Mouse (Mus musculus): ENCODE measurements around the gene Samd10. TPM values are rescaled to one million over a fixed set of nuclear protein-coding genes. Genes with fewer than 3 reads are reported as not detected.

Samd10 gene
- polyA plus RNA-seq, 1 experiment = 0.67 TPM

GRCm38 (mm10) chr2:181618761-181619495, 19.9 kb upstream of the Samd10 start:
- Histone ChIP-seq H3K4me2 (ENCODE audit: low read depth) (no peak overlapping the region), H3ac (ENCODE audit: control insufficient read depth, insufficient read length) (no peak overlapping the region), H3K79me2 (ENCODE audit: control insufficient read depth, insufficient read depth) (no peaks in the 10 kb centered on the region), H3K27me3 (ENCODE audit: control insufficient read depth, insufficient read depth, insufficient read length) (no peaks in the 10 kb centered on the region), H3K36me3 (ENCODE audit: control insufficient read depth, insufficient read depth) (peaks cover 31% of the 10 kb centered on the region), H3K4me3 (no peak overlapping the region)
- TF ChIP-seq E2F4 (IDR thresholded peaks at IDR 0.05; ENCODE audit: insufficient read depth) = no peak
- TF ChIP-seq MAX (IDR thresholded peaks at IDR 0.05; ENCODE audit: low read depth) = no peak
- no peak for TF ChIP-seq REST (IDR thresholded peaks at IDR 0.05; ENCODE audit: insufficient read depth, insufficient read length)
- TF ChIP-seq USF1 (IDR thresholded peaks at IDR 0.05; ENCODE audit: low read depth) = no peak
- TF ChIP-seq POLR2AphosphoS2 (IDR thresholded peaks at IDR 0.05; ENCODE audit: insufficient read length, low read depth) = no peak
- TF ChIP-seq CEBPB (IDR thresholded peaks at IDR 0.05; ENCODE audit: insufficient read depth, poor library complexity, severe bottlenecking) = no peak
- no peak for TF ChIP-seq MYOG (IDR thresholded peaks at IDR 0.05; ENCODE audit: control insufficient read depth in 1 of 3, insufficient read depth in 1 of 3, insufficient read length in 2 of 3, low read depth in 2 of 3)
- no peak for TF ChIP-seq TCF3 (IDR thresholded peaks at IDR 0.05; ENCODE audit: insufficient read length, low read depth)
- no peak for TF ChIP-seq TCF12 (IDR thresholded peaks at IDR 0.05; ENCODE audit: insufficient read depth, poor library complexity, severe bottlenecking)
- TF ChIP-seq POLR2A (IDR thresholded peaks at IDR 0.05; ENCODE audit: insufficient read length, low read depth) = no peak
- TF ChIP-seq SRF (IDR thresholded peaks at IDR 0.05; ENCODE audit: control insufficient read depth, insufficient read length, low read depth) = no peak

DNA sequence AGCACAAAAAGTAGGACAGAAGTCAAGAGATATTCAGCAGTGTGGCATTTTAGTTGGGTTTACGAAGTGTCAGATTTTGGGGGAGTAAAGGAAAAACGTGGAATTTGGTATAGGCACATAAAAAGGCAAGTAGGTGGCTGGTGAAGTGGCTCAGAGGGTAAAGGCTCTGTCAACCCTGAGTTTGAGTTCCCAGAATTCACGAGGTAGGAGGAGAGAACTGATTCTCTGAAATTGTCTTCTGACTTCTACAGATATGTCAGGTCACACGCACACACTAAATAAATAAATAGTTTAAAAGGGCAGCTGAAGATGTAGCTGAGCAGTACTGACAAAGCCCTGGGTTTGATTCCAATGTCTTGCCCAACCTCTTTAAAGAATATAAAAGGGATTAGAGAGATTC, 3.4 kb upstream of the Samd10 start:
- TF ChIP-seq POLR2AphosphoS2 (IDR thresholded peaks at IDR 0.05; ENCODE audit: insufficient read length, low read depth) (no peak), CEBPB (IDR thresholded peaks at IDR 0.05; ENCODE audit: insufficient read depth, poor library complexity, severe bottlenecking) (no peak), MYOG (IDR thresholded peaks at IDR 0.05; ENCODE audit: control insufficient read depth in 1 of 3, insufficient read depth in 1 of 3, insufficient read length in 2 of 3, low read depth in 2 of 3) (no peak), MYOD1 (IDR thresholded peaks at IDR 0.05; ENCODE audit: control insufficient read depth in 1 of 3, insufficient read length in 2 of 3, low read depth in 2 of 3) (no peak), POLR2A (IDR thresholded peaks at IDR 0.05; ENCODE audit: insufficient read length, low read depth) (no peak), TCF12 (IDR thresholded peaks at IDR 0.05; ENCODE audit: insufficient read depth, poor library complexity, severe bottlenecking) (no peak), USF1 (IDR thresholded peaks at IDR 0.05; ENCODE audit: low read depth) (no peak), SRF (IDR thresholded peaks at IDR 0.05; ENCODE audit: control insufficient read depth, insufficient read length, low read depth) (no peak), TCF3 (IDR thresholded peaks at IDR 0.05; ENCODE audit: insufficient read length, low read depth) (no peak), MAX (IDR thresholded peaks at IDR 0.05; ENCODE audit: low read depth) (no peak)
- Histone ChIP-seq H3K36me3 (ENCODE audit: control insufficient read depth, insufficient read depth) (no peaks in the 10 kb centered on the region), H3ac (ENCODE audit: control insufficient read depth, insufficient read length) (no peak overlapping the region), H3K79me2 (ENCODE audit: control insufficient read depth, insufficient read depth) (peaks cover 35% of the 10 kb centered on the region), H3K27me3 (ENCODE audit: control insufficient read depth, insufficient read depth, insufficient read length) (no peaks in the 10 kb centered on the region), H3K4me2 (ENCODE audit: low read depth) (peak overlapping the region; percentile 95), H3K4me3 (peak overlapping the region; percentile 87)

DNA sequence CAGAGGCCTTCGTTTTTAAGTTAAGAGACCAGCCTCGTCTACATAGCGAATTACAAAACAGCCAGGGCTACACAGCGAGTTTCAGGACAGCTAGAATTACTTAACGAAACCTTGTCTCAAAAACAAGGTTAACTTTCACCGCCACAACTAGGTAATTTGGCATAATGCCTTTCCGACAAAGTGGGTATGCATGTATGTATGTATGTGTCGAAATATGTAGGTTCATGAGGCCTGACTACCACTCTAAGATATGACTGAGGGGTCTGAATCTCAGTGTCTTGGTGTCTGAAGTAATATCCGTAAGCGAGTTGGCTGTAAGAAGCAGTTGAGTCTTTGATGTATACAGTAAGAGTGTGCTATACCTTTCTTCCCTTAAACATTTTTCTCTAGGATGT, 2.7 kb upstream of the Samd10 start:
- Histone ChIP-seq H3K79me2 (ENCODE audit: control insufficient read depth, insufficient read depth) (peaks cover 35% of the 10 kb centered on the region), H3K36me3 (ENCODE audit: control insufficient read depth, insufficient read depth) (no peaks in the 10 kb centered on the region), H3K4me3 (peak overlapping the region; percentile 87), H3K27me3 (ENCODE audit: control insufficient read depth, insufficient read depth, insufficient read length) (no peaks in the 10 kb centered on the region), H3ac (ENCODE audit: control insufficient read depth, insufficient read length) (peak overlapping the region; percentile 69), H3K4me2 (ENCODE audit: low read depth) (peak overlapping the region; percentile 95)
- TF ChIP-seq REST (IDR thresholded peaks at IDR 0.05; ENCODE audit: insufficient read depth, insufficient read length) (no peak), POLR2AphosphoS2 (IDR thresholded peaks at IDR 0.05; ENCODE audit: insufficient read length, low read depth) (no peak), TCF3 (IDR thresholded peaks at IDR 0.05; ENCODE audit: insufficient read length, low read depth) (no peak), POLR2A (IDR thresholded peaks at IDR 0.05; ENCODE audit: insufficient read length, low read depth) (no peak), USF1 (IDR thresholded peaks at IDR 0.05; ENCODE audit: low read depth) (no peak), CEBPB (IDR thresholded peaks at IDR 0.05; ENCODE audit: insufficient read depth, poor library complexity, severe bottlenecking) (no peak), TCF12 (IDR thresholded peaks at IDR 0.05; ENCODE audit: insufficient read depth, poor library complexity, severe bottlenecking) (no peak), SRF (IDR thresholded peaks at IDR 0.05; ENCODE audit: control insufficient read depth, insufficient read length, low read depth) (no peak), MYOG (IDR thresholded peaks at IDR 0.05; ENCODE audit: control insufficient read depth in 1 of 3, insufficient read depth in 1 of 3, insufficient read length in 2 of 3, low read depth in 2 of 3) (no peak), MAX (IDR thresholded peaks at IDR 0.05; ENCODE audit: low read depth) (no peak), MYOD1 (IDR thresholded peaks at IDR 0.05; ENCODE audit: control insufficient read depth in 1 of 3, insufficient read length in 2 of 3, low read depth in 2 of 3) (no peak)

- peak overlapping the region; percentile 69 for H3ac ChIP-seq (ENCODE audit: control insufficient read depth, insufficient read length)
- H3K4me2 ChIP-seq (ENCODE audit: low read depth) = peak overlapping the region; percentile 95
- TF ChIP-seq POLR2A (IDR thresholded peaks at IDR 0.05; ENCODE audit: insufficient read length, low read depth) (peak; percentile 94), POLR2AphosphoS2 (IDR thresholded peaks at IDR 0.05; ENCODE audit: insufficient read length, low read depth) (peak; percentile 91), MYOG (IDR thresholded peaks at IDR 0.05; ENCODE audit: control insufficient read depth in 1 of 3, insufficient read depth in 1 of 3, insufficient read length in 2 of 3, low read depth in 2 of 3) (peak in 1 of 3 experiments; percentile 5), SRF (IDR thresholded peaks at IDR 0.05; ENCODE audit: control insufficient read depth, insufficient read length, low read depth) (peak; percentile 31), MYOD1 (IDR thresholded peaks at IDR 0.05; ENCODE audit: control insufficient read depth in 1 of 3, insufficient read length in 2 of 3, low read depth in 2 of 3) (no peak)
- H3K79me2 ChIP-seq (ENCODE audit: control insufficient read depth, insufficient read depth) = peaks cover 35% of the 10 kb centered on the region
- no peaks in the 10 kb centered on the region for H3K27me3 ChIP-seq (ENCODE audit: control insufficient read depth, insufficient read depth, insufficient read length)
- peak overlapping the region; percentile 87 for H3K4me3 ChIP-seq
- H3K36me3 ChIP-seq (ENCODE audit: control insufficient read depth, insufficient read depth) = no peaks in the 10 kb centered on the region
Observed at GRCm38 (mm10) chr2:181600828-181601750, 2.1 kb upstream of the Samd10 start.

Data from myocyte (in vitro differentiated cells).